Comparison of ENCODE assay signal across 15 mouse cellular contexts in the genomic region with DNA sequence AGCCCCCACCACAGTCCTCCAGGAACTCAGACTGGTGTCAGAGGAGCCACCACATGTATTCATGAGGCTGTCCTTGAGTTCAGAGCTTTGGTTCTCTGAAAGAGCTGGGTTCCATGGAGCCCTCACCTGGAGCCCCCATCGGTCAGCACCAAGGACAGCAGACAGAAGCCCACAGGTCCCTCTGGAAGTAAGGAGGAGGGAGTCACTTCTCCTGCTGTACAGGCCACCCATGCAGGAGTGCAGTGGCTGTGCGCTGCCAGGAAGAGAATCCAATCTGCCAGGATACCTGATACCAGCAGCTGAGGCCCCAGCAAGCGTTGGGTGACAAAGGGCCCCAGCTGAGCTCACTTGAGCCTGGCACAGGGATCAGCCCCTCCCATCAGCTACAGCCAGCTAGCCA.
DNase-seq lines count a peak whose midpoint lies in the region; ATAC-seq and TF ChIP-seq lines count a peak whose summit lies in the region.
"Had no signal": no experiment of that assay in that cellular context is flagged by ENCODE, and none has a peak within 500 bp of the region (broad histone marks: within the 10 kb centered on the region; RNA-seq: fewer than 3 reads in every experiment).

No protein-coding gene starts in this region.

- 11% methylated on average over 3 of the region's 3 CpGs for WGBS in limb, embryonic 14.5 days

- no peak overlapping the region for H3K4me3 ChIP-seq in limb, embryonic 14.5 days (replicated peaks; ENCODE audit: low read length)
- H3K4me3 ChIP-seq: embryonic facial prominence, embryonic 13.5 days; heart, adult 2 months had no signal

- H3K4me2 ChIP-seq in limb, embryonic 14.5 days (replicated peaks; ENCODE audit: low read depth, low read length, severe bottlenecking), result no peak overlapping the region
- H3K4me2 ChIP-seq: embryonic facial prominence, embryonic 13.5 days had no signal

- H3K27ac ChIP-seq in limb, embryonic 14.5 days (replicated peaks; ENCODE audit: low read depth, low read length), result no peak overlapping the region
- H3K27ac ChIP-seq: embryonic facial prominence, embryonic 13.5 days; heart, adult 2 months; hindbrain, postnatal 0 days; liver, embryonic 14.5 days had no signal

- TF ChIP-seq POLR2A in limb, embryonic 14.5 days (IDR thresholded peaks at IDR 0.05; ENCODE audit: borderline replicate concordance, extremely low read depth, insufficient read depth, insufficient read length), result no peak

- H3K9me3 ChIP-seq in limb, embryonic 14.5 days (ENCODE audit: control insufficient read depth, low read length), result no peaks in the 10 kb centered on the region
- H3K9me3 ChIP-seq: embryonic facial prominence, embryonic 13.5 days had no signal

- H3K27me3 ChIP-seq in limb, embryonic 14.5 days (ENCODE audit: control insufficient read depth, insufficient read depth, low read length), result no peaks in the 10 kb centered on the region
- H3K27me3 ChIP-seq: embryonic facial prominence, embryonic 13.5 days had no signal

- no peak overlapping the region for H3K9ac ChIP-seq in limb, embryonic 14.5 days (ENCODE audit: low read depth, low read length, severe bottlenecking)
- H3K9ac ChIP-seq: embryonic facial prominence, embryonic 13.5 days; liver, embryonic 14.5 days had no signal

- no peaks in the 10 kb centered on the region for H3K36me3 ChIP-seq in limb, embryonic 14.5 days (ENCODE audit: control insufficient read depth, insufficient read depth, low read length)
- H3K36me3 ChIP-seq: embryonic facial prominence, embryonic 13.5 days had no signal

- ATAC-seq in common myeloid progenitor, adult 5-6 weeks (replicated peaks; ENCODE audit: low read depth, poor library complexity, severe bottlenecking), result 0 out of 2 replicates have a peak, but pooled peaks have one; percentile 36
- ATAC-seq in limb, embryonic 14.5 days (ENCODE audit: low FRiP score, low read depth), result no peak
- ATAC-seq in monocyte, adult 5-6 weeks (replicated peaks; ENCODE audit: insufficient number of reproducible peaks, low FRiP score, low TSS enrichment, poor library complexity, severe bottlenecking), result no peak
- ATAC-seq: hindbrain, postnatal 0 days had no signal

- DNase-seq in kidney, postnatal 10 days, result peak; percentile 46
- DNase-seq in kidney, postnatal 36 days, result no peak
- DNase-seq in Muller cell, postnatal 12 days (ENCODE audit: inconsistent ontology term), result peak; percentile 6
- peak; percentile 19 for DNase-seq in limb, embryonic 14.5 days (ENCODE audit: low spot score)
- no peak for DNase-seq in layer of hippocampus, postnatal 25 days (ENCODE audit: extremely low spot score in 1 of 2, low spot score in 1 of 2)
- no peak for DNase-seq in left cerebral cortex, adult 9 months (ENCODE audit: low spot score in 2 of 2)
- DNase-seq: adrenal gland, adult 8-10 months; heart, adult 2 months; layer of hippocampus, postnatal 36 days; right cerebral cortex, postnatal 4 days had no signal

- H3K4me1 ChIP-seq in limb, embryonic 14.5 days (ENCODE audit: control insufficient read depth, insufficient read depth, low read length), result no peaks in the 10 kb centered on the region
- H3K4me1 ChIP-seq: embryonic facial prominence, embryonic 13.5 days had no signal

Comparison
In these comparisons a context has a peak if more than half of its experiments do, and no peak if none do; other contexts are left out.
1. DNase-seq: peak in kidney, postnatal 10 days (single experiment), Muller cell, postnatal 12 days (single experiment) and limb, embryonic 14.5 days (single experiment); none in kidney, postnatal 36 days (0 of 2), layer of hippocampus, postnatal 25 days (0 of 2) and left cerebral cortex, adult 9 months (0 of 2).